Mouse (Mus musculus): ENCODE data around the gene Actl10. TPM values are rescaled to one million over a fixed set of nuclear protein-coding genes. Genes with fewer than 3 reads are reported as not detected.

The Actl10 gene
- polyA plus RNA-seq, 1 experiment from 2014 or later: 0.35 TPM

DNA sequence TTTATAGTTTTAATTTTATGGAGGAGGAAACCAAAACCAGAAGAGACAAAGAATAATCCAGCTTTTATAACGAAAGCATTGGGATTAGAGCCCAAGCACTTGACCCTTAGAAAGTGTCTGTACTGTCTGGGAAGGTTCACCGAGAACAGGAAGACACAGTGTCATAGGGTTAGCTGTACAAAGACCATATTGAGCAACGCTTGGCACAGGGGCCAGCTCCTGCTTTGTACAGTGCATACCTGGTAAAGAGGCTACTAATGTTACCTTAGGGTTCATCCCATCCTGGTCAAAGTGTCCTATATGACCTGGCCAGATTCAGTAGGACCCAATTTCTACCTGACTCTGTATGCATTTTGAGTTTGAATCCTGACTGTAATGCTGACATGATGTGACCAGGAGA lies 49.7 kb downstream of the Actl10 start:
- Histone ChIP-seq H3K4me3 (ENCODE audit: low read length) (no peak overlapping the region), H3K27me3 (ENCODE audit: control insufficient read depth, insufficient read depth, low read depth, low read length) (no peaks in the 10 kb centered on the region), H3K4me2 (ENCODE audit: low read depth, low read length) (no peak overlapping the region), H3K4me1 (replicated peaks; ENCODE audit: control insufficient read depth, insufficient read depth, low read length) (peaks cover 6% of the 10 kb centered on the region; the same call in 1 of the 2 replicates), H3K9me3 (ENCODE audit: control insufficient read depth, low read length) (no peaks in the 10 kb centered on the region), H3K27ac (ENCODE audit: low read length) (no peak overlapping the region), H3K36me3 (ENCODE audit: control insufficient read depth, insufficient read depth, low read length) (no peaks in the 10 kb centered on the region), H3K9ac (ENCODE audit: low read length) (no peak overlapping the region)
- ATAC-seq (ENCODE audit: low read depth): no peak
- WGBS: 70% methylated on average over 3 of the region's 3 CpGs

Other genes starting within 250 kb of the Actl10 start
- not detected in 2 replicates for gene Bpifb9b, start 244.5 kb upstream of the Actl10 start, polyA plus RNA-seq (2015; fragmentation: Nextera tagmentation; extraction: Ambion mirVana)
- 19.1 and 19.7 TPM in 2 replicates for gene Cdk5rap1, start 178.8 kb upstream of the Actl10 start, polyA plus RNA-seq (2015; fragmentation: Nextera tagmentation; extraction: Ambion mirVana)
- 8.2 and 8.4 TPM in 2 replicates for gene Snta1, start 143.7 kb upstream of the Actl10 start, polyA plus RNA-seq (2015; fragmentation: Nextera tagmentation; extraction: Ambion mirVana)
- gene Cbfa2t2, start 115.3 kb upstream of the Actl10 start, polyA plus RNA-seq (2015; fragmentation: Nextera tagmentation; extraction: Ambion mirVana): 34.0 and 34.9 TPM in 2 replicates
- gene 1700003F12Rik, start 4.7 kb upstream of the Actl10 start, polyA plus RNA-seq (2015; fragmentation: Nextera tagmentation; extraction: Ambion mirVana): 0.54 and 1.1 TPM in 2 replicates
- gene Necab3, start 7.1 kb downstream of the Actl10 start, polyA plus RNA-seq (2015; fragmentation: Nextera tagmentation; extraction: Ambion mirVana): 2.7 and 4.4 TPM in 2 replicates
- 15.6 and 21.3 TPM in 2 replicates for gene E2f1, start 18.1 kb downstream of the Actl10 start, polyA plus RNA-seq (2015; fragmentation: Nextera tagmentation; extraction: Ambion mirVana)
- 31.4 and 33.1 TPM in 2 replicates for gene Pxmp4, start 51.9 kb downstream of the Actl10 start, polyA plus RNA-seq (2015; fragmentation: Nextera tagmentation; extraction: Ambion mirVana)
- gene Zfp341, start 61.5 kb downstream of the Actl10 start, polyA plus RNA-seq (2015; fragmentation: Nextera tagmentation; extraction: Ambion mirVana): 0.88 and 1.0 TPM in 2 replicates
- 0.48 TPM in 1 of 2 replicates, not detected in the other for gene 4930519P11Rik, start 61.7 kb downstream of the Actl10 start, polyA plus RNA-seq (2015; fragmentation: Nextera tagmentation; extraction: Ambion mirVana)
- gene Chmp4b, start 99.9 kb downstream of the Actl10 start, polyA plus RNA-seq (2015; fragmentation: Nextera tagmentation; extraction: Ambion mirVana): 19.3 and 22.6 TPM in 2 replicates
- not detected in 2 replicates for gene Gm14214, start 218.3 kb downstream of the Actl10 start, polyA plus RNA-seq (2015; fragmentation: Nextera tagmentation; extraction: Ambion mirVana)
- 38.7 and 43.4 TPM in 2 replicates for gene Raly, start 239.3 kb downstream of the Actl10 start, polyA plus RNA-seq (2015; fragmentation: Nextera tagmentation; extraction: Ambion mirVana)
- not detected in 2 replicates for gene a, start 239.6 kb downstream of the Actl10 start, polyA plus RNA-seq (2015; fragmentation: Nextera tagmentation; extraction: Ambion mirVana)

Data from lung, embryonic 16.5 days (tissue).